Mouse (Mus musculus) embryo, embryonic 10 days (tissue): ENCODE data around the gene Kcnab2.

Source experiments
- DNase-seq: peaks from one replicate; pipeline ENCODE4 v3.0.0-alpha.2; 2015; ENCODE audit warnings: low spot score

Gene Kcnab2

GRCm38 (mm10) chr4:152451371-152451770, 26.3 kb downstream of the Kcnab2 start:
- DNase-seq = no peak

- no peak for DNase-seq
Measured at GRCm38 (mm10) chr4:152448666-152449018, 29.0 kb downstream of the Kcnab2 start.

DNA sequence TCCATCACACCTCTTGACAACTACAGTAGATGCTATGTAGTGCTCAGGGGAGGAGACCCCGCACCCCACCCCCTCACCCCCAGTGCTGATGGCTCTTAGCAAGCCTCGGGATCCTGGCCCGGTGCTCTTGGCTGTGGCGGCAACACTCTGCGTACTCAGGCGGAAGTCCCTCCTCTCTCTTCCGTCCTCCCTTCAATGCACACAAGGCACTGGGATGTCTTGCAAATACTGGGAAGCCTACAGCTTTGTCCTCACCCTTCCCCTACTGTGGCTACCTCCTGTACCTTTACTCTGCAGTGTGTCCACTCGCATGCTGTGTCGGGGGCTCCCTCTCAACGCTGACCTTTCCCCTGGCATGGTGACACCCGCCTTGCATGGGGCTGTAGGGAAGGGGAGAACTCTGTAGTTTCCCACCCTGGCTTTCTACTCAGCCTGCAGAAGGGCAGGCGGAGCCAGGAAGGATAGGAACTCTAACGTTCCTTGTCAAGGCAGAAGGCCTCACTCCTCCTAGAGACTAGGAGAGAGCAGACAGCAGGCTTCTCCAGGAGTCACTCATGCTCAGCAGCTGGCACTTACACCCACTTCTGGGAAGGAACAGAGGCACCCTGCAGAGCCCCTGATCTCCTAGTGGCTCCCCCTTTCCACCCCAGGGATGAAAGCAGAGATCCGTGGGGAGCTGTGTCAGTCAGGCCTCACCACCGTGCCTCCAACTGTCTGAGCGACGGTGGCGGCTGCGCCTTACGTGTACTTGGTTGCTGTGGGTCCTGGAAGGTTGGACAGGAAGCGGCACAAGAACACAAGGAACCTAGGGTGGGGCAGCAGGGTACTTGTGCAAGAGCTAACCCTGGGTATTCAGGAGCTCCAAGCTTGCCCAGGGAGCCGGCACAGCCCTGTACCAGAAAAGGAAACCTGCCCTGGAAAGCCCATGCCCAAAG, 29.7 kb downstream of the Kcnab2 start:
- DNase-seq = no peak

DNA sequence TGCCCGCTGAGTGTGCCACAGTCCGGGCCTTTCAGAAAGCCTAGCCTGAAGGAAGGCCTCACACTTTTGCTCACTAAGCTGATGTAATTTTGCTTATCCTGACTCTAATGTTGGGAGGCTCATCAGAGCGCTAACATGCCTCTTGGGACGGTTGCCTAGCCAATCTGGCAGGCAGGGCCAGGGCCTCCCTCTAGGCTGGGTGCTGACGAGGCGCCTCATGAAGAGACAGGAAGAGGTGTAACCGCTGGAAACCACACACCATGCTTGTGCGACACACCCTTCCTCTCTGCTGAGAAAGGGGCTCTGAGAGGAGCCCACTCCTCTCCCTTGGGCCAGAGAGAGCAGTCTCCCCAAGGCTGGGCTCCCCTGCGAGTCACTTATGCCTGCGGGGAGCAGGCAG, 31.5 kb downstream of the Kcnab2 start:
- DNase-seq = no peak

GRCm38 (mm10) chr4:152441536-152441935, 36.1 kb downstream of the Kcnab2 start:
- no peak for DNase-seq

GRCm38 (mm10) chr4:152440882-152441281, 36.8 kb downstream of the Kcnab2 start:
- DNase-seq = no peak

DNA sequence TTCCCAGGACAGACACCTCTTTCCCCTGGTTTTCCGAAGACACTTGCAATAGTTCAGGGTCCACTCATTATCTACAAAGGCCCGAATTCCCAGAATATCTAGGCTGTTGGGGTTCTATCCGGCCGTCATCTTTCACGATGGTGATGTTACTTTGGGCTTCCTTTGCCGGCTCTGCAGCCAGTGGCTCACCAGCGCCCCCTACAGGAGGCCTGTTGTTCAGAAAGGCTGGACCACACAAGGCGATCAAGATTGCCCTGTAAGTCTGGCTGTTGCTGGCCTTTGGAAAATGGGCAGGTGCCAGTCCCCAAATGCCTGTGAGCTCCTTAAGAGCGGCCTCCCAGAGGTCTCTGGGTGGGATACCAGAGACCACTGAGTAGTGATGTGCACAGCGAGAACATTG, 42.4 kb downstream of the Kcnab2 start:
- DNase-seq = peak; percentile 84

DNA sequence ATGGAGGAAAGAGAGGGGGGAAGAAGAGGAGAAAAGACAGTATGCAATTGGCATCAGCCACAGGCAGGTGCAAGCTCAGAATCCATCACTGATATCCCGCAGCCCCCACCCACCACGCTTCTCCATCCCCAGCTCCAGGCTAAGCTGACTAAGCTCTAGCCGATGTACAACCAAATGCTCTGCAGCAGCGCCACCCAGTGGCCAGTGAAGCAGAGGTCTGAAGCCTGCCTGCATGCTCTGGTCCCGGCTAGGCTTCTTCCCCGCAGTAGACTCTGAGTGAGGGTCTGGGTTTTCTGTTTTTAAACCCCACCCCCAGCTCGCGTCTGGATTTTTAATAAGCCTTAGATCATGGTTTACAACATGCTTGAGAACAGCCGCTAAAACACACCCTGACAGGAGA, 42.8 kb downstream of the Kcnab2 start:
- DNase-seq = peak; percentile 96

DNA sequence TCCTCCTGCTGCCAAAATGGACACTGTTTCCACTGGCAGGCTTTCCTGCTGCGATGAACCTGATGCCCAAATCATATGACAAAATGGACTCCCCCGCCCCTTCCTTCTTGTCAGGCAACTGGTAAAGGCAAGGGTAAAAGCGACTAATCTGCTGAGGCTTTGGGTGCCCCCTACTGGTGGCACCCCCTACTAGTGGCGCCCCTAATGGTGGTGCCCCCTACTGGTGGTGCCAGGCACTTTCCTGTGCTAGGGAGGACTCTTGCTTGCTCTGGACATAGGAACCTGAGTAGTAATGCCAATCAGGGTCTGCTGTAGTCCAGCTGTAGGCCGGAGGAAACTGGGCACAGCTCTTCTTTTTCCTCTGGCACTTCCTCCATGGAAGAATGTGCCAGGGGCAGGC, 45.4 kb downstream of the Kcnab2 start:
- DNase-seq = no peak

- no peak for DNase-seq
Measured at GRCm38 (mm10) chr4:152428259-152428658, 49.4 kb downstream of the Kcnab2 start.

DNA sequence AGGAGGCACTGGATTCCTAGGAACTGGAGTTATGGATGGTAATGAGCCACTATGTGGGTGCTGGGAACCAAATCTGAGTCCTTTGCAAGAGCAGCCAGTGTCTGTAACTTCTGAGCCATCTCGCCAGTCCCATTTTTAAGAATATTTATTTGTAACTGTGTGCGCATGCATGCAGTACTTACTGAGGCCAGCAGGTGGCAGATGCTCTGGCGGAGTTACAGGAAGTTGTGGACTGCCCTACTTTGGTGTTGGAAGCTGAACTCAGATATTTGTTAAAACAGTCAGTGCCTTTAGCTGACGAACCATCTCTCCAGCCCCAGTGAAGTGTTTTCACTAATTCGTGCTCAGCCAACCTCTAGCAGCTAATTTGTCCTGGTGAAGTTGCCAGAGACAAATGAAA, 52.7 kb downstream of the Kcnab2 start:
- peak; percentile 54 for DNase-seq

GRCm38 (mm10) chr4:152424341-152424740, 53.3 kb downstream of the Kcnab2 start:
- DNase-seq = peak; percentile 77

DNA sequence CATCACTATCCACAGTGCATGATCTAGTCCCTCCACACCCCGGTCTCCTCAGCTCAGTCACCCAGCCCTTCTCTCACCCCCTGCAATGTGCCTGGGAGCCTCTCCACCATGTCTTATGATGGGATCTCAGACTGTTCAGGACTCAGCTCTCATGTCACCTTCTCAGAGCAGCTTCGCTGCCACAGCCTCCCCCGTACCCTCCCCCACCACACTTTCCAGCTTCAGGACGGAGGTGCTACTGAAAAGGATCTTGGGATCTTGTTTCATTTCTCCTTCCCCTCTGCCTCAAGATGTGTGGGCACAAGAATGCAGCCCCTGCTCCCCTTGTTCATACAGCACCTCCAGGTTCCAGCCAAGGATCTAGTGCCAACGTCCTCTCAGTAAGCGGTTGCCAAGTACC, 54.1 kb downstream of the Kcnab2 start:
- no peak for DNase-seq

GRCm38 (mm10) chr4:152418229-152419060, 59.2 kb downstream of the Kcnab2 start:
- peak; percentile 25 for DNase-seq

DNA sequence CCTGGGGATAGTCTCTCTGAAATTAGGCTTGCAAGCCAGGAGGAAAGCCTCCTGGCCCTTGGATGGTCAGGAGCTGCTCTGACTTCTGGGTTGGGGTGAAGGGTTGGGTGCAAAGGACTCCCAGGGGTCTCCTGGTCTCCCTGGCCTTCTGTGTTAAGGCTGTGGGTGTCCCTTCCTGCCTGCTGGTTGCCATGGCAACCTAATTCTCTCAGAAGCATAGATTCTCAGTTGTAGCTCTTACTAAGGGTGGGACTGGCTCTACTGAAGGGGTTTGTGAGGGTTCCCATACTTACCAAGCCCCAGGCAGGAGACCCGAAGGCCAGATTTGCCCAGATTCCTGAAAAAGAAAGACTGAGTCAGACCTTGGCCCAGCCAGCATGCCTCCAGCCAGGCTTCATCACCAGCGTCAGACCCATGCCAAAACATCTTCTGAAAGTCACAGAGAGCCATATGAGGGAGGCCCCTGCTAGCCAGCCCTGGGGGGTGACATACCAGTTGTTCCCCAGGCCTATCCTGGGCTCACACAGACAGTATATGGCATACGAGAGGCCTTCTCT, 65.1 kb downstream of the Kcnab2 start:
- DNase-seq = no peak

- no peak for DNase-seq
Measured at GRCm38 (mm10) chr4:152410961-152411360, 66.7 kb downstream of the Kcnab2 start.

- DNase-seq = no peak
Measured at GRCm38 (mm10) chr4:152406531-152406930, 71.1 kb downstream of the Kcnab2 start.

GRCm38 (mm10) chr4:152405671-152406201, 71.9 kb downstream of the Kcnab2 start:
- DNase-seq = no peak

DNA sequence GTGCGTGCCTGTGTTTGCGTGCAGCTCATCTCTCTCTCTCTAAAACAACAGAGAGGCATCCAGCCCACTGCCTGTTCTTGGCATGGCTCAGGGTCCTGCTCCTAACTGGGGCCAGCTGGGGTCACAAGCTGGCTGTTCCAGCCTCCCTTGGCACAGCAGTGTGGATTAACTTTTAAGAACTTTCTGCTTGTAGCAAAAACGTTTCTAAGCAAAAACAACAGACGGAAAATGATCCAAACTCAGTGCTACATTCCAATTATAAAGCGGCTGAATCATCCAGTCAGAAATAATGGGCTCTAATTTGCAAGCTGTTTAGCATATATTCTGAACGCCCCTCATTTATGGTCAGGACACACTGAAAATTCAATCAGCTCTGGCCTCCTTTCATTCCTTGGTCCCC, 72.5 kb downstream of the Kcnab2 start:
- no peak for DNase-seq

DNA sequence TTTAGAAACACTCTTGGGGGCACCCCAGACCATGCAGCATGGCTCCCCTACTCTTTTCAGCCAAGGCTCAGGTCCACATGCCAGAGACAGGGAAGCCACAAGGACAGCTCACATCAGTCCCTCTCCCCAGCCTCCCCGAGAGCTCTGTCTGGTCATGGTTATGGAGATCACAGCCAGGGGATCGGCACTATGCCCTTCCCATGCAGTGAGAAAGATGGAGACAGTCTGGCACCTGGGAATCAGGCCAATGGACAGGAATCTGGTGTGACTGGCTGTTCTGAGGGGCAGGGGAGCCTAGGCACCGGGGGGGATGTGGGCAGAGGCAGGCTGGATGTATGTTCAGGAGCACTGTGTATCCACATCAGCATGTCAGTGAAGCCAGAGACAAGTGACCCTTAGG, 78.7 kb downstream of the Kcnab2 start:
- no peak for DNase-seq

DNA sequence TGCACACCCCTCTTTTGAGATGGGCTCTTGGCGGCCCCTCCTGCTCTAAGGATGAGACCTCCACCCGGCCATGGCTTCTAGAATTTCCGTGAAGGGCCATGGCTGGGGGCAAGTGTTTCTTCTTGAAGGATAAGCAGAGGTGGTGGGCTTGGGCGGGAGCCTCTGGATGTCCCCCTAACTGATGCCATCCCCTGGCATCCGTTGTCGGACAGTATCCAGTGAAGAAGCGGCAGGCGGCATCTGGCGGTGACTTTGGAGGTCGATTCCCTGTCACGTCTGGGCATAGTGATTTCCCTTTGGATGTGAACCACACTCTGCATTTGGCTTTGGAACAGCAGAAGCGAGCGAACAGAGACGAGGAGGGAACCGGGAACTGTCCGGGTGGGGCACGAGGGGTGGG, 85.0 kb downstream of the Kcnab2 start:
- DNase-seq = no peak

DNA sequence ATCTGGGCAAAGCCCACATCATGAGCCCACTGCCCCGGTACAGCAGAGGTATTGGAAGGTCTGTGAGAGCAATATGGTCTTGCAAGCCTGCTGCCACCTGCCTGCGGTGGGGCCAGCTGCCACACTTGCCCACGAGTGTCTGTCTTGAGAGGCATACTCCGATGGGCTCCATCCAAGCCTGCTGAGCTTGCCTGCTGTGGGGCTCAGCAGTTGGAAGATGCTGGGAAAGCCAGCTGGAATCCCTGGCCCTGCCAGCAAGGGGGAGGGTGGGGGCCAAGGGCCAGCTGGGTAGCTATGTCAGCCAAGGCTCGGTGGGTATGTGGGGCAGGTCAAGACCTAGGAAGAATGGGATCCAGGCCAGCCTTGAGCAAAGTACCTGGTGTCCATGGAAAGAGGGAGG, 85.5 kb downstream of the Kcnab2 start:
- no peak for DNase-seq

DNA sequence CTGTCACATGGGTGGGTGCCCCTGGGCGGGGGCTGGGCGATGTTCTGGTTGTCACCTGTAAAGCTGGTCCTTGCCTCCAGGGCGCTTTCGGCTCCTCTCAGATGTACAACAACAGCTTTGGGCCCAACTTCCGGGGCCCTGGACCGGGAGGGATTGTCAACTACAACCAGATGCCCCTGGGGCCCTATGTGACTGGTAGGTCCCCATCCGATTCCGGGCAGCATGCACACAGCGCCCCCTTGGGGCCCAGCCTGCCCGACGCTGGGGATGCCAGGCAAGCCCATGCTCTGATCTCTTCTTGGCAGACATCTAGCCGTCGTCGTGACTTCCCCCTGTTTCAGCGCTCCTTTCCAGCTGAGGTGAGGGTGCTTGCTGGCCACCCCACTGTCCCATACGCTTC, 92.0 kb downstream of the Kcnab2 start:
- DNase-seq = no peak
